ENCODE assay signal across 8 mouse cellular contexts in genomic region chr16:33251194-33252051, GRCm38 (mm10). TPM values are rescaled to one million over a fixed set of nuclear protein-coding genes. Genes with fewer than 3 reads are reported as not detected.
DNase-seq lines count a peak whose midpoint lies in the region; ATAC-seq and TF ChIP-seq lines count a peak whose summit lies in the region.

TSS of gene Snx4 (plus strand) at chr16:33251442.

- no peaks in the 10 kb centered on the region for H3K27me3 ChIP-seq in forebrain, embryonic 16.5 days (replicated peaks; ENCODE audit: control insufficient read depth, insufficient read depth, low read length)
- H3K27me3 ChIP-seq in lung, embryonic 14.5 days (ENCODE audit: insufficient read depth, low read length) = no peaks in the 10 kb centered on the region
- no peaks in the 10 kb centered on the region for H3K27me3 ChIP-seq in thymus, adult 2 months (ENCODE audit: control insufficient read depth, insufficient read depth, low read length)

- in situ Hi-C loops in ES-E14 (cut with MboI; ENCODE audit: low sequenced_read_pairs in 2 of 2, unreplicated experiment in 2 of 2) = no loop called here

- under 1% methylated on average over 66 of the region's 72 CpGs for WGBS in forebrain, embryonic 16.5 days
- under 1% methylated on average over 68 of the region's 72 CpGs for WGBS in lung, embryonic 14.5 days
- WGBS in olfactory bulb, adult 2 months = under 1% methylated on average over 72 of the region's 72 CpGs
- WGBS in thymus, adult 2 months = under 1% methylated on average over 72 of the region's 72 CpGs

- H3K27ac ChIP-seq in ES-E14 (ENCODE audit: insufficient read depth, low read depth, low read length, poor library complexity, severe bottlenecking) = peak within 1 kb of the TSS; percentile 31
- peak within 1 kb of the TSS; percentile 70 for H3K27ac ChIP-seq in forebrain, embryonic 16.5 days (ENCODE audit: low read length)
- H3K27ac ChIP-seq in layer of hippocampus, adult 2 months = peak within 1 kb of the TSS; percentile 90
- H3K27ac ChIP-seq in lung, embryonic 14.5 days (ENCODE audit: low read depth) = peak within 1 kb of the TSS; percentile 94
- H3K27ac ChIP-seq in olfactory bulb, adult 2 months (ENCODE audit: insufficient read depth, low read depth, low read length) = 0 out of 2 replicates have a peak within 1 kb of the TSS, but pooled peaks have one; percentile 31
- no peak within 1 kb of the TSS for H3K27ac ChIP-seq in thymus, adult 2 months (ENCODE audit: control insufficient read depth, insufficient read depth, low read length)

- DNase-seq in ES-E14 (ENCODE audit: low read depth, low spot score) = peak; percentile 85
- DNase-seq in cerebellum, adult 11-12 months = peak; percentile 87
- DNase-seq in heart, postnatal 36 days = peak; percentile 96
- peak; percentile 90 to 91 for DNase-seq in layer of hippocampus, adult 2 months (ENCODE audit: low spot score in 2 of 2)
- DNase-seq in lung, embryonic 14.5 days = peak; percentile 98
- DNase-seq in thymus, adult 2 months = peak; percentile 96

- H3K4me1 ChIP-seq in ES-E14 (ENCODE audit: control insufficient read depth in 2 of 2, insufficient read depth in 2 of 2, low read length in 2 of 2, poor library complexity in 1 of 2) = peaks cover 0 to 6% of the 10 kb centered on the region in 2 experiments; a peak in 1 of 4 replicates
- H3K4me1 ChIP-seq in forebrain, embryonic 16.5 days (replicated peaks; ENCODE audit: control insufficient read depth, insufficient read depth, low read length) = peaks cover 13% of the 10 kb centered on the region
- H3K4me1 ChIP-seq in lung, embryonic 14.5 days (ENCODE audit: insufficient read depth) = peaks cover 5% of the 10 kb centered on the region; the same call in 1 of the 2 replicates
- H3K4me1 ChIP-seq in olfactory bulb, adult 2 months (ENCODE audit: control insufficient read depth, insufficient read depth, low read length) = peaks cover 5% of the 10 kb centered on the region; the same call in 1 of the 2 replicates
- H3K4me1 ChIP-seq in thymus, adult 2 months (replicated peaks; ENCODE audit: control insufficient read depth, insufficient read depth, low read length) = peaks cover 2% of the 10 kb centered on the region; the same call in 1 of the 2 replicates

- H3K4me2 ChIP-seq in forebrain, embryonic 16.5 days (ENCODE audit: low read length) = peak within 1 kb of the TSS; percentile 71
- H3K4me2 ChIP-seq in lung, embryonic 14.5 days = peak within 1 kb of the TSS; percentile 80

- H3K4me3 ChIP-seq in ES-E14 (ENCODE audit: insufficient read depth in 1 of 2, low read depth in 1 of 2, low read length in 2 of 2, poor library complexity in 1 of 2, severe bottlenecking in 1 of 2) = peak within 1 kb of the TSS; percentile 91 to 96
- peak within 1 kb of the TSS; percentile 82 for H3K4me3 ChIP-seq in forebrain, embryonic 16.5 days (replicated peaks; ENCODE audit: low read length)
- H3K4me3 ChIP-seq in layer of hippocampus, adult 2 months = peak within 1 kb of the TSS; percentile 89
- peak within 1 kb of the TSS; percentile 97 for H3K4me3 ChIP-seq in lung, embryonic 14.5 days (ENCODE audit: low read depth, low read length)
- peak within 1 kb of the TSS; percentile 82 for H3K4me3 ChIP-seq in olfactory bulb, adult 2 months (ENCODE audit: insufficient read depth, low read depth, low read length)
- H3K4me3 ChIP-seq in thymus, adult 2 months (ENCODE audit: control insufficient read depth, insufficient read depth, low read length) = peak within 1 kb of the TSS; percentile 89

- ATAC-seq in forebrain, embryonic 16.5 days = peak; percentile 96
- ATAC-seq in lung, embryonic 14.5 days (ENCODE audit: insufficient read depth) = peak; percentile 91

- no peak for TF ChIP-seq CTCF in layer of hippocampus, adult 2 months (conservative IDR thresholded peaks at IDR 0.05)
- no peak for TF ChIP-seq CTCF in lung, embryonic 14.5 days (IDR thresholded peaks at IDR 0.05; ENCODE audit: low read depth)
- TF ChIP-seq CTCF in olfactory bulb, adult 2 months (IDR thresholded peaks at IDR 0.05; ENCODE audit: insufficient read depth, low read depth, low read length) = no peak
- peak; percentile 44; the same call in 1 of the 2 replicates for TF ChIP-seq CTCF in thymus, adult 2 months (IDR thresholded peaks at IDR 0.05; ENCODE audit: borderline replicate concordance, control insufficient read depth, extremely low read depth, insufficient read depth, low read length, poor library complexity)

- H3K9me3 ChIP-seq in ES-E14 (ENCODE audit: control insufficient read depth, insufficient read depth, low read depth, low read length) = no peaks in the 10 kb centered on the region
- no peaks in the 10 kb centered on the region for H3K9me3 ChIP-seq in forebrain, embryonic 16.5 days (ENCODE audit: control insufficient read depth, low read length)
- no peaks in the 10 kb centered on the region for H3K9me3 ChIP-seq in lung, embryonic 14.5 days (ENCODE audit: low read depth, low read length)

- peaks cover 3% of the 10 kb centered on the region; the same call in 1 of the 2 replicates for H3K36me3 ChIP-seq in ES-E14 (ENCODE audit: control insufficient read depth, insufficient read depth, low read length, poor library complexity, severe bottlenecking)
- H3K36me3 ChIP-seq in forebrain, embryonic 16.5 days (ENCODE audit: control insufficient read depth, insufficient read depth) = no peaks in the 10 kb centered on the region
- H3K36me3 ChIP-seq in lung, embryonic 14.5 days (ENCODE audit: insufficient read depth) = no peaks in the 10 kb centered on the region
- no peaks in the 10 kb centered on the region for H3K36me3 ChIP-seq in thymus, adult 2 months (ENCODE audit: control insufficient read depth, insufficient read depth, low read length)

- peak; percentile 60 for TF ChIP-seq POLR2A in olfactory bulb, adult 2 months (IDR thresholded peaks at IDR 0.05; ENCODE audit: insufficient read depth, low read depth, low read length)
- TF ChIP-seq POLR2A in thymus, adult 2 months (IDR thresholded peaks at IDR 0.05; ENCODE audit: control insufficient read depth, extremely low read depth, insufficient read depth, low read length, poor library complexity) = peak; percentile 90

- peak within 1 kb of the TSS; percentile 88 for H3K9ac ChIP-seq in ES-E14 (ENCODE audit: insufficient read depth, low read depth, low read length, poor library complexity, severe bottlenecking)
- H3K9ac ChIP-seq in forebrain, embryonic 16.5 days (replicated peaks; ENCODE audit: low read depth, low read length) = peak within 1 kb of the TSS; percentile 93
- H3K9ac ChIP-seq in lung, embryonic 14.5 days = peak within 1 kb of the TSS; percentile 96

- intact Hi-C loops in heart, postnatal 36 days (cut with DNase I) = loop anchor here (5.0 kb wide), 1 partner anchor 59 kb away; no protein-coding TSS in a partner anchor

TF ChIP-seq in ES-E14, 5 proteins besides CTCF, POLR2A, EP300 and RAD21:
- TF ChIP-seq HCFC1 (IDR thresholded peaks at IDR 0.05; ENCODE audit: borderline replicate concordance, insufficient read depth, low read length) (peak; percentile 56; the same call in 1 of the 2 replicates), ZNF384 (IDR thresholded peaks at IDR 0.05; ENCODE audit: low read depth, low read length) (no peak), ZC3H11A (IDR thresholded peaks at IDR 0.05; ENCODE audit: borderline replicate concordance, low read depth, low read length) (no peak), CHD2 (IDR thresholded peaks at IDR 0.05; ENCODE audit: low read depth, low read length) (no peak), MAFK (IDR thresholded peaks at IDR 0.05; ENCODE audit: insufficient read depth, low read depth, low read length) (no peak)

RNA-seq across cellular contexts. Expression of gene Snx4, which starts in this region (rescaled TPM):
- total RNA-seq in ES-E14 (2012; rRNA removed) = 43.1 and 54.9 TPM in 2 replicates
- 87.0 and 93.2 TPM in 2 replicates for polyA plus RNA-seq in forebrain, embryonic 16.5 days (2015; fragmentation: Nextera tagmentation; extraction: Ambion mirVana)
- 10 to 100 TPM; 24.5 to 25.0 TPM for total RNA-seq in heart, postnatal 36 days (2021)
- 10 to 100 TPM; 29.8 to 32.8 TPM for total RNA-seq in layer of hippocampus, adult 2 months (2021)
- polyA plus RNA-seq in lung, embryonic 14.5 days (2014; fragmentation: Nextera tagmentation; extraction: Ambion mirVana) = 110 and 113 TPM in 2 replicates
- polyA plus RNA-seq in olfactory bulb, adult 2 months (2012; ENCODE audit: insufficient read depth, insufficient read length, low replicate concordance, missing spikeins) = not detected in 2 replicates
- 16.3 and 17.3 TPM in 2 replicates for polyA plus RNA-seq in thymus, adult 2 months (2012; rRNA removed)

Comparison
In these comparisons a context has a peak if more than half of its experiments do, and no peak if none do; other contexts are left out.
1. RNA of gene Snx4 (polyA plus RNA-seq): 110 to 113 TPM in lung, embryonic 14.5 days, 87.0 to 93.2 TPM in forebrain, embryonic 16.5 days and 16.3 to 17.3 TPM in thymus, adult 2 months; not detected in olfactory bulb, adult 2 months; every median in the first group is over 10 times any median in the second.
2. Peak in every context shown above with its lines, with median percentiles within 50 percentile points of each other: DNase-seq, H3K4me3 ChIP-seq and H3K9ac ChIP-seq.